Mouse (Mus musculus) Patski (cell line): ENCODE data around the gene Gng2. TPM values are rescaled to one million over a fixed set of nuclear protein-coding genes. Genes with fewer than 3 reads are reported as not detected.

ENCODE experiments used
- ATAC-seq: fragments of 100-300 bp; one replicate; pipeline ENCODE4 v1.8.0; 2021
- CTCF ChIA-PET: fragments of 350-600 bp; sonication (Branson Sonifier 250); formaldehyde crosslinking; loops from one replicate; lab custom pipeline; 2022; ENCODE audit warnings: inconsistent platforms; lab: Charles Lee
- POLR2A ChIA-PET: fragments of 350-600 bp; sonication (Branson Sonifier 250); formaldehyde crosslinking; loops from one replicate; lab custom pipeline; 2022; ENCODE audit warnings: antibody characterized with exemption, inconsistent platforms; lab: Charles Lee
- DNase-seq: peaks from one replicate; pipeline ENCODE4 v3.0.0-alpha.2; 2011; ENCODE audit warnings: low read depth, low spot score
- H3K27me3 ChIP-seq: fragments of 371-371 bp; one replicate; pipeline ENCODE4 v1.5.1; 2021
- CTCF ChIP-seq: fragments of 100-300 bp; IDR thresholded peaks from one replicate; pipeline ENCODE4 v1.5.1; 2021
- in situ Hi-C: fragments of 300-500 bp; cut with MboI; formaldehyde crosslinking; loops from 3 replicates; pipeline ENCODE4 v1.11.1; 2018; ENCODE audit warnings: low pct_unique_long_range_greater_than_20kb, mixed read lengths
- polyA plus RNA-seq: library from polyadenylated mRNA; unstranded; gene quantifications from one replicate; pipeline ENCODE4 v1.2.3, GENCODE M21; 2021

Gng2 gene
- polyA plus RNA-seq, 1 experiment from 2014 or later = 0.33 TPM

- TF ChIP-seq CTCF = no peak
- peaks cover 18% of the 10 kb centered on the region for H3K27me3 ChIP-seq
- ChIA-PET CTCF (no interaction called here), POLR2A (interaction anchor here (1.1 kb wide), 1 partner anchor 35 kb away, joined by 3 read pairs; no protein-coding TSS in a partner anchor)
- DNase-seq (no peak), ATAC-seq (no peak)
- in situ Hi-C loops = no loop called here
Observed at GRCm38 (mm10) chr14:19940066-19940465, 37.4 kb downstream of the Gng2 start.

GRCm38 (mm10) chr14:19938545-19938944 is 38.9 kb downstream of the Gng2 start:
- CTCF ChIA-PET = no interaction called here
- no peak for TF ChIP-seq CTCF
- POLR2A ChIA-PET = no interaction called here
- in situ Hi-C loops = no loop called here
- no peak for DNase-seq
- ATAC-seq = no peak
- H3K27me3 ChIP-seq = peaks cover 15% of the 10 kb centered on the region

DNA sequence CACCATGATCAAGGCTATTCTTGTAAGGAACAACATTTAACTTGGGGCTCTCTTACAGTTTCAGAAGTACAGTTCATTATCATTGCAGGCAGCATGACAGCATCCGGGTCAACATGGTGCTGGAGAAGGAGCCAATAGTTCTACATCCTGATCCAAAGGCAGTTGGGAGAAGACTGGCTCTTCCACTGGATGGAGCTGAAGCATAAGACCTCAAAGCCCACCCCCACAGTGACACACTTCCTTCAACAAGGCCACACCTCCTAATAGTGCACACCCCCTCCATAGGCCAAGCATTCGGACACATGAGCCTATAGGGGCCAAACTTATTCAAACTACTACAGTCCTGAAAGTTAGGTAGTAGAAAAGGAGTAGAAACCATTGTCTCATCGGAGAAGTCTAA is 42.3 kb downstream of the Gng2 start:
- ATAC-seq = no peak
- no peak for DNase-seq
- in situ Hi-C loops = no loop called here
- no peak for TF ChIP-seq CTCF
- ChIA-PET POLR2A (no interaction called here), CTCF (no interaction called here)
- H3K27me3 ChIP-seq = peaks cover 4% of the 10 kb centered on the region

GRCm38 (mm10) chr14:19933314-19933713 is 44.1 kb downstream of the Gng2 start:
- in situ Hi-C loops = no loop called here
- ChIA-PET POLR2A (no interaction called here), CTCF (no interaction called here)
- ATAC-seq (no peak), DNase-seq (no peak)
- TF ChIP-seq CTCF = no peak
- peaks cover 7% of the 10 kb centered on the region for H3K27me3 ChIP-seq

DNA sequence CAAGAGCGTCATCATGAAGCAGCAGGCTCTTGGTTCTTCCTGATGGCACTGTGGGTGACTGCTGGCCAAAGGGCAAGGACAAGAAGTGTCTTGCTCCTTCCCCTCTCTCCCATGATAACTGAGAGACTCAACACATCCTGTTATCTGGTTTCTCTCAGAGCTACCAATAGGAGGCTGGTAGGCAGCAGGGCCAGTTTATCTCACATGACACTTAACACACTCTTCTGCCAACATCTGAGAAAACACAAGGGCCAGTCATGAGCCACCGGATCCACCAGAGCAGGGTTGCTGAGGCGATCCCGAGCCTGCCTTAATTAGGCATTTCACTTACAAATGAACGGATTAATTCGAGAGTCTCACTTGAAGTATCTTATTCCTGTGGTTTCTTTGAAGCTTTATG is 49.5 kb downstream of the Gng2 start:
- ChIA-PET POLR2A (no interaction called here), CTCF (no interaction called here)
- ATAC-seq (no peak), DNase-seq (no peak)
- in situ Hi-C loops = loop anchor here (10.0 kb wide), 1 partner anchor 137 kb away; no protein-coding TSS in a partner anchor
- H3K27me3 ChIP-seq = peaks cover 8% of the 10 kb centered on the region
- no peak for TF ChIP-seq CTCF

- peaks cover 8% of the 10 kb centered on the region for H3K27me3 ChIP-seq
- ATAC-seq (no peak), DNase-seq (no peak)
- TF ChIP-seq CTCF = no peak
- in situ Hi-C loops = loop anchor here (10.0 kb wide), 1 partner anchor 138 kb away; no protein-coding TSS in a partner anchor
- ChIA-PET POLR2A (no interaction called here), CTCF (no interaction called here)
Observed at GRCm38 (mm10) chr14:19927156-19927555, 50.3 kb downstream of the Gng2 start.

DNA sequence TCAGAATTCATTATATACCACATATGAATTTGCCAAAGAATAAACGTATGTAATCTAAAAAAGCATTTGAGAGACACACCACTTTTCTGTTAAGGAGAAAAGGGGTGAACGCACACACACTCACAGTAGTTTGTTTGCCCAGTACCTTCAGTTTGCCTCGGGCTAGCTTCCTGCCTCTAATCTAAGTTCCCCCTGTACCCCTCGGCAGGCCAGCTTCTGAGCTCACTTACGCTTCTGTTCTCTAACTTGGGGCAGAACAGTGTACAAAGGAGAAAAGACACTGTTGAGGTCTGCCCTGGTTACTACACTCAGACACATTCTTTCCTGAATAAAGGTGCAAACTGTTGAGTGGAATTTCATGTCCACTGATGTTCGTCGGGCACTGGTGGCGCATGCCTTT is 51.1 kb downstream of the Gng2 start:
- DNase-seq (no peak), ATAC-seq (no peak)
- H3K27me3 ChIP-seq = peaks cover 8% of the 10 kb centered on the region
- POLR2A ChIA-PET = no interaction called here
- in situ Hi-C loops = loop anchor here (10.0 kb wide), 1 partner anchor 138 kb away; no protein-coding TSS in a partner anchor
- no peak for TF ChIP-seq CTCF
- CTCF ChIA-PET = no interaction called here

DNA sequence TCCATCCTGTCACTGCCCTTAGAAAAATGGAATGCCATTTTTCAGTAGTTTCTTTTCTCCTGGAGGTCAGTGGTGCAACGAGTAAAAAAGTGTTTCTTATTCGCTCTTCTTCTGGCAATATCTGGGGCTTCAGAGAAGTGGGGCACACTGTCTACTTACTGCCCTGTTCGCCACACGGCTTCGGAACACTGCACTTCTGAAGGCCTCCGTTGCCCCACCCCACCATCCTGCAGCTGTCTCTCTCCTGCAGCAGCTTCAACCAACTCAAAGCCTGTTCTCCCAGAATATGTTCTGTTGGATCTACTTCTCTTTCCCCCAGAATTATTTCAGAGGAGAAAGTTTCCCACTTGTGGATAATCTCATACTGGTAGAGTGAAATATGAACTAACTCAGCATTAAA is 52.3 kb downstream of the Gng2 start:
- in situ Hi-C loops = loop anchor here (10.0 kb wide), 1 partner anchor 140 kb away; no protein-coding TSS in a partner anchor
- no peak for TF ChIP-seq CTCF
- POLR2A ChIA-PET = no interaction called here
- CTCF ChIA-PET = no interaction called here
- peaks cover 18% of the 10 kb centered on the region for H3K27me3 ChIP-seq
- ATAC-seq = no peak
- no peak for DNase-seq

DNA sequence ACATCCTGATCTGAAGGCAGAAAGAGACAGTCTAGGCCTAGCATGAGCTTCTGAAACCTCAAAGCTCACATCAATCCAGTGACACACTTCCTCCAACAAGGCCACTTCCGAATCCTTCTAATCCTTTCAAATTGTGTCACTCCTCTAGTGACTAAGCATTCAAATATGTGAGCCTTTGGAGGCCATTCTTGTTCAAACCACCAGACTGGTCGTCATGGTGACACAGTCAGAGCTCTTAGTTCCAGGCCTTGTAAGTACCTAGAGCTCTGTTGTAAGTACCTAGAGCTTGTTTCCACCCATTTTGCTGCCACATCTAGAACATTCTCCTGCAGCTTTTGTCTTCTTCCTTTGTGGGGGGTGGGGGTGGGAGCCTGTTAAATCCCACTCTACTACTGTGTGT is 53.3 kb downstream of the Gng2 start:
- ATAC-seq (no peak), DNase-seq (no peak)
- POLR2A ChIA-PET = interaction anchor here (1.2 kb wide), 1 partner anchor 13 kb away, joined by 3 read pairs; no protein-coding TSS in a partner anchor
- CTCF ChIA-PET = no interaction called here
- in situ Hi-C loops = loop anchor here (10.0 kb wide), 1 partner anchor 141 kb away; no protein-coding TSS in a partner anchor
- H3K27me3 ChIP-seq = peaks cover 18% of the 10 kb centered on the region
- no peak for TF ChIP-seq CTCF

- ATAC-seq (no peak), DNase-seq (no peak)
- in situ Hi-C loops = loop anchor here (10.0 kb wide), 1 partner anchor 145 kb away; no protein-coding TSS in a partner anchor
- ChIA-PET POLR2A (interaction anchor here (0.7 kb wide), 1 partner anchor 115 kb away, joined by 3 read pairs; no protein-coding TSS in a partner anchor), CTCF (no interaction called here)
- no peak for TF ChIP-seq CTCF
- H3K27me3 ChIP-seq = peaks cover 9% of the 10 kb centered on the region
Observed at GRCm38 (mm10) chr14:19920254-19920691, 57.2 kb downstream of the Gng2 start.

DNA sequence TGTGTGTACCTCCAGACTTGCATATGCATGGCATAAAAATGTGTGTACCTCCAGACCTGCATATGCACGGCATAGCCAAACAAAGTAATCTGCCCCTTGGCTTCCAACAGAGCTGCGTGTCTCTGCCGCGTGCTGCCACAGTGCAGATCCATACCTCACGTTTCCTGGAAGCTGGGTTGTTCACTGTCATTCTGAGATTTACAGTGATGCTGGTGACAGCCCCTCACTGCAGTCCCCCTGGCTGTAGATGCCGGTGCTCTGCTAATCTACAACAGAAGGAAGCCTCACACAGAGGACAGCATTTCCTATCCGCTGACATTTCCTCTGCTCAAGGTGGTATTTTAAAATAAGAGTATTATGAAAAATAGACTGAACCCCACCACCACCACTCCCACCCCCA is 57.6 kb downstream of the Gng2 start:
- TF ChIP-seq CTCF = no peak
- in situ Hi-C loops = loop anchor here (10.0 kb wide), 1 partner anchor 145 kb away; no protein-coding TSS in a partner anchor
- DNase-seq (no peak), ATAC-seq (no peak)
- POLR2A ChIA-PET = interaction anchor here (0.7 kb wide), 1 partner anchor 115 kb away, joined by 3 read pairs; no protein-coding TSS in a partner anchor
- CTCF ChIA-PET = no interaction called here
- peaks cover 9% of the 10 kb centered on the region for H3K27me3 ChIP-seq
